Mouse (Mus musculus): ENCODE measurements around the gene Gtpbp2.

DNA sequence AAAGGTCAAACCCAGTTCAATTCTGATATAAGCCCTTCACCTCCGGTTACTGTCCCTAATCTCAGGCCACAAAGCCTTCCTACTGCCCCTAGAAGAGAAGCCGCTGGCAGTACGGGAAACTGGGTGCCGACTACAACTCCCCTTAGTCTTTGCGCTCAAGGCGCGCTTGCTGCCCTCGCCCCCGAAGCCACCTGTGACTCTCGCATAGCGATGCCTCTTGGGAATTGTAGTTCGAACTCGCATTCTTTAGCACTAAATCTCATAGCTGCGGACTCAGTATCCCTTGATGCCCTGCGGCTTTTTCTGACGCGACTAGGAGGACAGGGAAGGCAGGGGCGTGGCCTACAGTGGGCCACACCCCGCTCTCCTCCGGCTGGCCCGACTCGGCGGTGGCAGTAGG, at the start of gene Gtpbp2:
- TF ChIP-seq POLR2A (IDR thresholded peaks at IDR 0.05; ENCODE audit: insufficient read depth, low read length) = no peak
- no peak for TF ChIP-seq CTCF (IDR thresholded peaks at IDR 0.05; ENCODE audit: low read depth, low read length)

Data from ES-Bruce4 (cell line).